Mouse (Mus musculus): Measurements from ENCODE around the gene Myo10. TPM values are rescaled to one million over a fixed set of nuclear protein-coding genes. Genes with fewer than 3 reads are reported as not detected.

Gene Myo10
- polyA plus RNA-seq, 1 experiment from 2014 or later, result 72.8 TPM

DNA sequence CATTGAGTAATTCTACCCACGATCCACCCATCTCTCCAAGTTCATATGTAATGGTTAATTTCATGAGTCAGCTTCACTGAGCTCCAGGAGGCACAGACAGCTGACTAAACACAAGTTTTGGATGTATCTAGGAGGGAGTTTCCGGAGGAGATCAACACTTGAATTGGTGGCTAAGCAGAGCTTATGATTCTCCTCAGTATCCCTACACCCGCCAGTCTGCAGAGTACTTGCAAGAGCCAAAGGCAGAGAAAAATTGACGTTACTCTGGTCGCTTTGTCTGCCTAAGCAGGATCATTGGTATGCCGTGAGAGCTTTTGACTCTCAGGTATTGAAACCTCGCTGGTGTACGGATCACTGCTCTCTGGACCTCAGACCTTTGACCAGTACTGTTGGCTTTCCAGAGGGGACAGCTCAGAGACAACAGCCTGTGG lies 204.2 kb downstream of the Myo10 start:
- H3K4me3 ChIP-seq (ENCODE audit: low read depth, low read length), result no peak overlapping the region
- H3K9ac ChIP-seq (ENCODE audit: low read length), result no peak overlapping the region
- no peaks in the 10 kb centered on the region for H3K36me3 ChIP-seq (ENCODE audit: control insufficient read depth, insufficient read depth, low read length)
- 85% methylated on average over 8 of the region's 8 CpGs for WGBS
- H3K27ac ChIP-seq (ENCODE audit: low read depth, low read length), result no peak overlapping the region
- H3K4me1 ChIP-seq (ENCODE audit: control insufficient read depth, insufficient read depth, low read length), result no peaks in the 10 kb centered on the region
- H3K27me3 ChIP-seq (ENCODE audit: control insufficient read depth, insufficient read depth, low read length), result no peaks in the 10 kb centered on the region
- no peak overlapping the region for H3K4me2 ChIP-seq
- no peaks in the 10 kb centered on the region for H3K9me3 ChIP-seq (ENCODE audit: control insufficient read depth, low read length)
- ATAC-seq (ENCODE audit: low FRiP score), result no peak
- DNase-seq (ENCODE audit: low spot score, missing footprints), result no peak

DNA sequence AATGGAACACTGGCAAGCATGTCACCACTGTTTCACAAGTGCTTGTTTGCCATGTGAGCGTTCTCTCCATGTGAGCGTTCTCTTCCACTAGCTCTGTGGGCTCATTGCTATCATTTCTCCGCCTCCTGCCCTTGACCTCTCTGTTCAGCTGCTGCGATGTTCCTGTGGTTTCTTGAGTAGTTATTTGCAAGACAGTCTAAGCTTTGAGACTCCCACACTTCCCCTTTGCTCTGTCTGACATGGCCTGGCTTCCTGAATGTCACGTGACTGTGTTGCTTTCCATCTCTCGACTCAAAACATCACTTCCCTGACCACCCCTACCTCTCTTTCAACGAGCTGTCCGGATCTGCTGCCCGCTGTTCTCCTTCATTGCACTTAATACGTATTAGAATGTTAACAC lies 206.1 kb downstream of the Myo10 start:
- DNase-seq (ENCODE audit: low spot score, missing footprints), result no peak
- Histone ChIP-seq H3K9ac (ENCODE audit: low read length) (no peak overlapping the region), H3K9me3 (ENCODE audit: control insufficient read depth, low read length) (no peaks in the 10 kb centered on the region), H3K36me3 (ENCODE audit: control insufficient read depth, insufficient read depth, low read length) (no peaks in the 10 kb centered on the region), H3K4me3 (ENCODE audit: low read depth, low read length) (no peak overlapping the region), H3K4me2 (no peak overlapping the region), H3K4me1 (ENCODE audit: control insufficient read depth, insufficient read depth, low read length) (no peaks in the 10 kb centered on the region), H3K27me3 (ENCODE audit: control insufficient read depth, insufficient read depth, low read length) (no peaks in the 10 kb centered on the region), H3K27ac (ENCODE audit: low read depth, low read length) (no peak overlapping the region)
- ATAC-seq (ENCODE audit: low FRiP score), result no peak
- WGBS, result 82% methylated on average over 10 of the region's 10 CpGs

DNA sequence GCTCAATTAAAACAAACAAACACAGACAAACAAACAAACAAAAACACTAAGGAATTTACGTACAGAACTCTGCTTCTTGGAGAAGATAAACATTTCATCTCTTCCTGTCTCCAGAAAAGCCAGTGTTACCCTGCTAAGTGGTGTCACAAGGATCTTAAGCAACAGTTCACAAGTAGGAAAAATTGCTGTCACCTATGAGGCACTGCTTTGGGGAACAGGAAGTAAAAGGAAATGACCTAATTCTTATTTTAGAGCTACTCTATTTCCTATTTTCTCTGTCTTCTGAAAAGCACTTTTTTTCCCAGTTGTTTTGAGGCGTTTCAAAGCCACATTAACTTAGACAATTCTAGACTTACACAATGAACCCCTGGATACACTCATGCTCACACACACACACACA lies 208.1 kb downstream of the Myo10 start:
- no peak overlapping the region for H3K27ac ChIP-seq (ENCODE audit: low read depth, low read length)
- H3K36me3 ChIP-seq (ENCODE audit: control insufficient read depth, insufficient read depth, low read length), result no peaks in the 10 kb centered on the region
- WGBS, result 90% methylated on average over 2 of the region's 2 CpGs
- no peaks in the 10 kb centered on the region for H3K27me3 ChIP-seq (ENCODE audit: control insufficient read depth, insufficient read depth, low read length)
- H3K4me3 ChIP-seq (ENCODE audit: low read depth, low read length), result no peak overlapping the region
- no peak overlapping the region for H3K9ac ChIP-seq (ENCODE audit: low read length)
- ATAC-seq (ENCODE audit: low FRiP score) (no peak), DNase-seq (ENCODE audit: low spot score, missing footprints) (no peak)
- no peak overlapping the region for H3K4me2 ChIP-seq
- no peaks in the 10 kb centered on the region for H3K9me3 ChIP-seq (ENCODE audit: control insufficient read depth, low read length)
- no peaks in the 10 kb centered on the region for H3K4me1 ChIP-seq (ENCODE audit: control insufficient read depth, insufficient read depth, low read length)

DNA sequence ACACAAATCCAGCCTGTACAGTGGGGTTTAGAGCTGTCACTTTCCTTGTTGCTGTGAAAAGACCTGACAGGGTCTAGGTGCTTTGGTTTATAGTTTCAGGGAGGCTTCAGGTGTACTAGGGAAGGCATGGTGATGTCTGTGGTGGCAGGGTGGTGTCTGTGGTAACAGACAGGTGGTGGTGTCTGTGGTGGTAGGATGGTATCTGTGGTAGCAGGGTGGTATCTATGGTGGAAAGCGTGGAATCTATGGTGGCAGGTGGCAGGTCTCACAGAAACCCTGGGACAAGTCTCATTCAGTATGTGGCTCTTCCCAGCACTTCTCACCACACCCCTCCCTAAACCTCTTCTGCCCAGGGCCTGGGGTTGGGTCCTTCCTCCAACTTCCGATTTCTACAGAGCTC lies 212.0 kb downstream of the Myo10 start:
- H3K4me2 ChIP-seq, result no peak overlapping the region
- H3K36me3 ChIP-seq (ENCODE audit: control insufficient read depth, insufficient read depth, low read length), result no peaks in the 10 kb centered on the region
- WGBS, result 93% methylated on average over 2 of the region's 2 CpGs
- no peak overlapping the region for H3K27ac ChIP-seq (ENCODE audit: low read depth, low read length)
- no peak for DNase-seq (ENCODE audit: low spot score, missing footprints)
- H3K4me3 ChIP-seq (ENCODE audit: low read depth, low read length), result no peak overlapping the region
- H3K4me1 ChIP-seq (ENCODE audit: control insufficient read depth, insufficient read depth, low read length), result no peaks in the 10 kb centered on the region
- no peaks in the 10 kb centered on the region for H3K27me3 ChIP-seq (ENCODE audit: control insufficient read depth, insufficient read depth, low read length)
- ATAC-seq (ENCODE audit: low FRiP score), result no peak
- no peaks in the 10 kb centered on the region for H3K9me3 ChIP-seq (ENCODE audit: control insufficient read depth, low read length)
- H3K9ac ChIP-seq (ENCODE audit: low read length), result no peak overlapping the region

DNA sequence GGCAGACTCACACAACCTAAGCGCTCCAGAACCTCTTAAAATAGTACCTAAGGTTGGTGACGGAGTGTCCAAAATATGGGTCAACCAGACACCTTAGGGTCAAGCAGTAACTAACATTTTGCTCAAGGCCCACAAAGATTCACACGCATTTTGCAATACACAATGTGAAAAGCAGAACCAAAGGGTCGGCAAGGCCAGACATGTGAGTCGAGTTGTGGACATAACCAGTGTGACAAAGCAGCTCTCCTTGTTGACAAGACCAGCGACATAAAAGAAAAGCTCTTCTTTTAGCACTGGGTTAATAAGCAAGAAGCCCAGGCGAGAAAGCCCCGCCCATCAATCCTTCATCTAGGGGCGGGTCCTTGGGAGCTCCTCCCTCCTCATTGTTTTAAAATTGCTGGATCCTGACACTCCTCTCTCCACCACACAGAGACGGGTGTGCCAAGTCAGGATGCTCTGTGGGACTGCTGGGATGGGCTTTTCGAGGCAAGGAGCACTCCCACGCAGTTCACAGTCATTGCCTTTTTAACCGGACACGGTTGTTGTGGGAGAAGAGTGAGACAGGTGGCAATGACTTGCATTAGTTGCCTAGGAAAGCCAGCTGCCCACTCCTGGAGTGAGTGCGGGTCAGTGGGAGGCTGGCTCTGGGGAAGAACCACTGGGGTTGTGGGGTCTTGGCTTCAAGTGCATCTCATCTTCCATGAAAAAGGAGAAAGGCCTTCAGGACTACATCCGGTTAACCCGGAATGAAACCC lies 212.8 kb downstream of the Myo10 start:
- Histone ChIP-seq H3K36me3 (ENCODE audit: control insufficient read depth, insufficient read depth, low read length) (no peaks in the 10 kb centered on the region), H3K4me2 (no peak overlapping the region), H3K27ac (ENCODE audit: low read depth, low read length) (no peak overlapping the region), H3K9ac (ENCODE audit: low read length) (no peak overlapping the region), H3K4me3 (ENCODE audit: low read depth, low read length) (no peak overlapping the region), H3K4me1 (ENCODE audit: control insufficient read depth, insufficient read depth, low read length) (no peaks in the 10 kb centered on the region), H3K27me3 (ENCODE audit: control insufficient read depth, insufficient read depth, low read length) (no peaks in the 10 kb centered on the region), H3K9me3 (ENCODE audit: control insufficient read depth, low read length) (no peaks in the 10 kb centered on the region)
- WGBS, result 91% methylated on average over 17 of the region's 17 CpGs
- no peak for DNase-seq (ENCODE audit: low spot score, missing footprints)
- ATAC-seq (ENCODE audit: low FRiP score), result no peak

DNA sequence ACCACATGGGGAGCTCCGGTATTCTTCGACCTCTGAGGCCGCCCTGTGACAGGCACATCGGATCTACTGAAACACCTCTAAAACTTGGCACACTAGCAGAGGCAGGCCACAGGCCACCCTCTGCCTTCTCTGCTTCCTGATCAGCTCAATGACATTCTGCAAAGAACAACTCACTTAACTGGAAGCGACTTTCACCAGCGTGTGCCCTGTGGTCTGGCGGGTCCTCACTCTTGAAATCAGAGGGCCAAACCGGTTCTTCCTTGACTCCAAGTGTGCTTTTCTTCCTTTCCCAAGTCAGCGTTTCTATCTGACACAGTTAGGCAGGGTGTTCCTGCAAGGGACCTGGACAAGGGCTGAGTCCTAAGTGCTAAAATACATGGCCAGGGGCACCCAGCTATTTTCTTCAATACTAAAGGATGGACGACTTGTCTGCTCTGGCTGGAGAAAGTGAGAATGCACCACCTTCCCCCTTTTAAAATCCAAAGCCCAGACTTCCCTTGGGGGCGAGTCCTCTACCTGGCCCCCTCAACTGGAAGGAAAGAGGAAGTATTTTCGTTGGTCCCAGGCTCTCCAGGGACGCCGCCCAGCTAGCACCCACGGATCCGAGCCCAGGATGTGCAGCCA lies 220.2 kb downstream of the Myo10 start:
- H3K36me3 ChIP-seq (ENCODE audit: control insufficient read depth, insufficient read depth, low read length), result no peaks in the 10 kb centered on the region
- peaks cover 14% of the 10 kb centered on the region for H3K27me3 ChIP-seq (ENCODE audit: control insufficient read depth, insufficient read depth, low read length)
- no peaks in the 10 kb centered on the region for H3K9me3 ChIP-seq (ENCODE audit: control insufficient read depth, low read length)
- peaks cover 7% of the 10 kb centered on the region for H3K4me1 ChIP-seq (ENCODE audit: control insufficient read depth, insufficient read depth, low read length)
- peak overlapping the region; percentile 95 for H3K4me2 ChIP-seq
- 9% methylated on average over 16 of the region's 16 CpGs for WGBS
- DNase-seq (ENCODE audit: low spot score, missing footprints) (peak; percentile 91), ATAC-seq (ENCODE audit: low FRiP score) (0 out of 2 replicates have a peak, but pooled peaks have one; percentile 9)
- H3K27ac ChIP-seq (ENCODE audit: low read depth, low read length), result no peak overlapping the region
- peak overlapping the region; percentile 75 for H3K9ac ChIP-seq (ENCODE audit: low read length)
- peak overlapping the region; percentile 72 for H3K4me3 ChIP-seq (ENCODE audit: low read depth, low read length)

DNA sequence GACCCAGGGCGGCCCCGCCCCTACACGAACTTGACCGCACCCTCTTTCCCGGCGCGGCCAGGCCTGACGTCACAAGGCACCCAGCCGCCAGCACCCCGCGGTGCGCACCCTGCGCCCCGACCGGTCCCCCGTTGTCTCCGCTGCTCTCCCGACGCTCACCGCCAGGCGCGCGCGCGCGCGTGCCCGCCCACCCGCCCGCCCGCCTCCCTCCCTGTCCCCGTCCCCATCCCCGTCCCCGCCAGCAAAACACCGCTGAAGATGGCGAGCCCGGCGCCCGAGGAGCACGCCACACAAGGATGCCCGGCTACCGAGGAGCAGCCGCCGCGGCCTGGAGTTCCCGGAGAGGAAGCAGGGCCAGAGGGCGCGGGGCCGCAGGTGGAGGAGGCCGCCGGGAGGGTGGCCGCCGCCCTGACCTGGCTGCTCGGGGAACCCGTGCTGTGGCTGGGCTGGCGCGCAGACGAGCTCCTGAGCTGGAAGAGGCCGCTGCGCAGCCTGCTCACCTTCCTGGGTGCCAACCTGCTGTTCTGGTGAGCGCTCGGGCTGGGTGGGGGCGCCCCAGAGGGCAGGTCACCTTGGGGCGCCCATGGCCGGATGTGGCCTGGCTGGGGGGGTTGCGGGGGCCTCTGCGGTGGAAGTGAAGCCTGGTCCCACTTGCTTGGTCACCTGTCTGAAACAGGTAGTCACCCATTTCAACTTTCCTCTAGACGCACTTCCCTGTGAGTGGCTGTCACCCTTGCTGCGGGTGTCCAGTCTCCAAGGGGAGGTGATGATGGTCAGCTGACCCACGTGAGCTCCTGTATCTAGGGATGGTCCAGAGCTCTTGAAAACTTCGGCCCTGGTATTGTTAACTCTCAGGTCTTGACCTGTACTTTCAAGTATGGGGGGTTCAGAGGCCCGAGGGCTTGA lies 221.0 kb downstream of the Myo10 start, which contains the start of gene Retreg1:
TSS of gene Retreg1 (plus strand) at position 95 of the 906 bp plus-strand sequence.
- peak; percentile 92 for DNase-seq (ENCODE audit: low spot score, missing footprints)

DNA sequence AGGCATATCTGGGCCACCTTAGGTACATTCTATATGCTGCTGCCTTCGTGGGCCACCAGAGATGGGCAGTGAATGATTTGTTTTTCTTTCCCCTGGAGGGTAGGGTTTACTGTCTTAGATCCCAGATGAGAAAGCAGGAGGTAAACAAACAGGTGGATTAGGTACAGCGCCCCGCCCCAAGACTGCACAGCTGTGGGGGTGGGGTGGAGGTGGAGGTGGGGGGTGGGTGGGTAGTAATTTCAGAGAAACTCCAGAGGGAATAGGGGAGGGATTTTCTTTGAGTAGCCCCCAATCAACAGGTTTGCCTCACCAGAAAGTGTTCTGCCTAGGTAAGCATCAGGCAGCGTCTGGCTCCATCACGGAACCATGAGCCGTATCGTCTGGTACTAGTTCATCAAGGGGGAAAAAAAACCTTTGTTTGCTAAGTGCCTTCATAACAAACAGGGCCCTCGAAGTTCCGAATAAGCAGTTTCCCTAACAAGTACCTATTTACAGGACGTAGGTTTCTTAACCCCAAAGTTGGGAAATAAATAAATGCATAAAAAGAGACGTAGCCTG lies 221.8 kb downstream of the Myo10 start:
- Histone ChIP-seq H3K9me3 (ENCODE audit: control insufficient read depth, low read length) (no peaks in the 10 kb centered on the region), H3K4me1 (ENCODE audit: control insufficient read depth, insufficient read depth, low read length) (peaks cover 7% of the 10 kb centered on the region), H3K4me3 (ENCODE audit: low read depth, low read length) (peak overlapping the region; percentile 72), H3K9ac (ENCODE audit: low read length) (no peak overlapping the region), H3K36me3 (ENCODE audit: control insufficient read depth, insufficient read depth, low read length) (no peaks in the 10 kb centered on the region), H3K27me3 (ENCODE audit: control insufficient read depth, insufficient read depth, low read length) (peaks cover 14% of the 10 kb centered on the region), H3K4me2 (peak overlapping the region; percentile 95), H3K27ac (ENCODE audit: low read depth, low read length) (no peak overlapping the region)
- WGBS, result 15% methylated on average over 11 of the region's 11 CpGs
- DNase-seq (ENCODE audit: low spot score, missing footprints) (peak; percentile 83), ATAC-seq (ENCODE audit: low FRiP score) (peak; percentile 1; the same call in 1 of the 2 replicates)

More for the DNA sequence above, 221.0 kb downstream of the Myo10 start, which contains the start of gene Retreg1:
- Histone ChIP-seq H3K4me3 (ENCODE audit: low read depth, low read length) (peak within 1 kb of the TSS; percentile 72), H3K9me3 (ENCODE audit: control insufficient read depth, low read length) (no peaks in the 10 kb centered on the region), H3K4me2 (peak within 1 kb of the TSS; percentile 95), H3K36me3 (ENCODE audit: control insufficient read depth, insufficient read depth, low read length) (no peaks in the 10 kb centered on the region), H3K4me1 (ENCODE audit: control insufficient read depth, insufficient read depth, low read length) (peaks cover 7% of the 10 kb centered on the region), H3K27ac (ENCODE audit: low read depth, low read length) (no peak within 1 kb of the TSS), H3K27me3 (ENCODE audit: control insufficient read depth, insufficient read depth, low read length) (peaks cover 14% of the 10 kb centered on the region), H3K9ac (ENCODE audit: low read length) (peak within 1 kb of the TSS; percentile 75)
- peak; percentile 81 for ATAC-seq (ENCODE audit: low FRiP score)
- WGBS, result 1% methylated on average over 56 of the region's 72 CpGs

Measured in midbrain, embryonic 11.5 days (tissue).